Mouse (Mus musculus): ENCODE measurements around the gene Glul. TPM values are rescaled to one million over a fixed set of nuclear protein-coding genes. Genes with fewer than 3 reads are reported as not detected.

The Glul gene
- polyA plus RNA-seq, 1 experiment: 2,775 TPM

DNA sequence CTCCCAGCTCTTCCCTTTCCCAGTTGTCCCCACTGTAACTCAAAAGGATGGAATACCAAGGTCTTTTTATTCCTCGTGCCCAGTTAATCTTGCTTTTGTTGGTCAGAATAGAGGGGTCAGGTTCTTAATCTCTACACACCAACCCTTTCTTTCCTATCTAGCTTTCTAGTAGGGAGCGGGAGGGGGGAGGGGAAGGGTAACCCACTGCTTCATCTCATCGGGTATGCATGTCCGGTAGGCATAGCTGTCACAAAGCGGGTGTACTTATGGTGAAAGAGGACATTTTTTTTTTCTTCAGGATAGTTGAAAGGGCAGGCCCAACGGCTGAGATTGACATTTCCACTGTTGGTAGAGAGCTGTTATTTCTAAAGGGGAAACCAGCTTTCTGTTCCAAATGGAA, 8.5 kb downstream of the Glul start:
- no peak overlapping the region for H3K4me3 ChIP-seq (ENCODE audit: insufficient read depth, low read length)
- H3K27ac ChIP-seq (ENCODE audit: insufficient read depth, low read length): no peak overlapping the region
- H3K4me1 ChIP-seq (ENCODE audit: control insufficient read depth, insufficient read depth, low read length): no peaks in the 10 kb centered on the region; the same call in 1 of the 2 replicates
- TF ChIP-seq POLR2A (IDR thresholded peaks at IDR 0.05; ENCODE audit: extremely low read depth, insufficient read depth, low read length) (no peak), CTCF (IDR thresholded peaks at IDR 0.05; ENCODE audit: extremely low read depth, insufficient read depth, low read length) (no peak)

DNA sequence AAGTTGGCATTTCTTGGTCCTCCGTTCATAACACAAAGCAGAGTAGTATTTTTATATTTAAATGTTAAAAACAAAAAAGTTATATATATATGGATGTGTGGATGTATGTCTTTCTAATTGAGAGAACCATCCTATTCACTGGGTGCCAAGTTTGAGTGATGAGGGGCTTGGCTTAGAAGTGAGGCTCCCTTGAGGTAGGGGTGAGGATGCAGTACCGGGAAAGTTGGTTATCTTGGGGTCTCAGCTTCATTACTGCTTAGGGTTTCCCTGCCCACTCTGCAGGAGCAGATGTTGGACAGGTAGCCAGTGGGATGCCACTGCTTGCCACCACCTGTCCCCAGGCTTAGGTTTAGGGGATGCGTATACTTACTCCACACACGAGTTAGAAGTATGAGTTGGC, 9.0 kb downstream of the Glul start:
- TF ChIP-seq CTCF (IDR thresholded peaks at IDR 0.05; ENCODE audit: extremely low read depth, insufficient read depth, low read length) (no peak), POLR2A (IDR thresholded peaks at IDR 0.05; ENCODE audit: extremely low read depth, insufficient read depth, low read length) (no peak)
- Histone ChIP-seq H3K27ac (ENCODE audit: insufficient read depth, low read length) (no peak overlapping the region), H3K4me3 (ENCODE audit: insufficient read depth, low read length) (no peak overlapping the region), H3K4me1 (ENCODE audit: control insufficient read depth, insufficient read depth, low read length) (no peaks in the 10 kb centered on the region; the same call in 1 of the 2 replicates)

DNA sequence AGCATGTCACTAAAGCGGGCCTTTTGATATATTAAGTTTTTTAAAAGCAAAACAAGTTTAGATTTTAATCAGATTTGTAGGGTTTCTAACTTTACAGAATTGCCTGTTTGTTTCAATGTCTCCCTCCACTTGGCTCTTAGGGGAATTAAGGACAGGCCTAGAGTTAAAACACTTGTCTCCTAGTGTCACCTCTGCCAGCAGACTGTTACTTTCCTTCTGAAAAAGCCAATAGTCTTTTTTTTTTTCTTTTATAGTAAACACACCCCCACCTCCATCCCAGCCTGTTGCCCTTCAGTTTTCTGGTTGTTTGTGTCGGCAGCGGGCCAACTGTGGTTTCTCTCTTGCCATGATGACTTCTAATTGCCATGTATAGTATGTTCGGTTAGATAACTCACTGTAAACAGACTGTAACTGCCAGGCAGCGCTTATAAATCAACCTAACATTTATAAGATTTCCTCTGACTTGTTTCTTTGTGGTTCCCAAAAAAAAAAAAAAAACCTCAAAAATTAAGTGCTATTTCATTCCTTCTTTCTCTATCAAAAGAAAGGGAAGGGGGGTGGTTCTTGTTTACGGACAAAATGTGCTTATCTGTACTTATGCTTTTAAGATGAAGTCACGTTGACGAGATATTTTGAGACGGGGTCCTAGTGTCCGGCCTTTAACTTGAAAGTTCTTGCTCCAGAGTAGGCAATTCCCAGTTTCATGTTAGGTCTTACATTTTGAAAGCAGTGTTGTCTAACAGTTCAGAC, 9.6 kb downstream of the Glul start:
- Histone ChIP-seq H3K4me3 (ENCODE audit: insufficient read depth, low read length) (no peak overlapping the region), H3K4me1 (ENCODE audit: control insufficient read depth, insufficient read depth, low read length) (no peaks in the 10 kb centered on the region; the same call in 1 of the 2 replicates), H3K27ac (ENCODE audit: insufficient read depth, low read length) (no peak overlapping the region)
- no peak for TF ChIP-seq POLR2A (IDR thresholded peaks at IDR 0.05; ENCODE audit: extremely low read depth, insufficient read depth, low read length)
- no peak for TF ChIP-seq CTCF (IDR thresholded peaks at IDR 0.05; ENCODE audit: extremely low read depth, insufficient read depth, low read length)

DNA sequence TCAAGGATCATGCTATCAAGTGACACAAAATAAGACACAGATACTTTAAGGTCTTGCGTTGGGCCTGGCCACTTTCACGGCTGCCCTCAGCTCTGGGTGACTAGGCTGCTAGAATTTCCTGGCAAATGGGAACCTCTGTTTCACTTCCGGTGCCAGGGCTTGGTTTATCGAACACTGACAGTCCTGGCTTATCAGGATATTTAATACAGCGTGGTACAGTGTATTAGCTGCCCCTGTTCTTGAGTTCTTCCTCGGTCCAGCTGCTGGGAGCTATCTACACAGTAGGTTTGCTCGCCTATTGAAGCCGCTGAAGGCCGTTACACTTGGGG, 10.2 kb downstream of the Glul start:
- Histone ChIP-seq H3K27ac (ENCODE audit: insufficient read depth, low read length) (0 out of 2 replicates have a peak overlapping the region, but pooled peaks have one; percentile 17), H3K4me3 (ENCODE audit: insufficient read depth, low read length) (no peak overlapping the region), H3K4me1 (ENCODE audit: control insufficient read depth, insufficient read depth, low read length) (no peaks in the 10 kb centered on the region; the same call in 1 of the 2 replicates)
- TF ChIP-seq CTCF (IDR thresholded peaks at IDR 0.05; ENCODE audit: extremely low read depth, insufficient read depth, low read length) (no peak), POLR2A (IDR thresholded peaks at IDR 0.05; ENCODE audit: extremely low read depth, insufficient read depth, low read length) (0 out of 2 replicates have a peak, but pooled peaks have one; percentile 19)

DNA sequence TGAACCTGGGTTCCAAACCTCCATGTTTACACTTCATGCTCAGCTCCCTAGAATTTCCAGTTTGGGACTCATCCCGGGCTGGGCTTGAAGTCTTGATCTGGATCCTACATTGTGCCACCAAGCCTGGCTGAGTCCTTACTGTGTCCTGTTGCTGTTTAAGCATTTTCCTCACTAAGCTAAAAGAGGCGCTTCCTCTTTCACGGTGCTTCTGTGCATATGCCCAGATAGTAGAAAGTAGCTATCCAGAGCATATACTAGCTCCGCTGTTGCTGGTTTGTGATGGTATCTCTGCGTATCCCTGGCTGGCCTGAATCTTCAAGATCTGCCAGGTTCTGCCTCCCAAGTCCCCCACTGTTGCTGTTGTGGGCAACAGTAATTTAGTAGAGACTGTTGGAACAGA, 10.7 kb downstream of the Glul start:
- TF ChIP-seq POLR2A (IDR thresholded peaks at IDR 0.05; ENCODE audit: extremely low read depth, insufficient read depth, low read length) (no peak; the same call in 1 of the 2 replicates), CTCF (IDR thresholded peaks at IDR 0.05; ENCODE audit: extremely low read depth, insufficient read depth, low read length) (no peak)
- Histone ChIP-seq H3K4me3 (ENCODE audit: insufficient read depth, low read length) (no peak overlapping the region), H3K27ac (ENCODE audit: insufficient read depth, low read length) (peak overlapping the region; percentile 10; the same call in 1 of the 2 replicates), H3K4me1 (ENCODE audit: control insufficient read depth, insufficient read depth, low read length) (no peaks in the 10 kb centered on the region; the same call in 1 of the 2 replicates)

DNA sequence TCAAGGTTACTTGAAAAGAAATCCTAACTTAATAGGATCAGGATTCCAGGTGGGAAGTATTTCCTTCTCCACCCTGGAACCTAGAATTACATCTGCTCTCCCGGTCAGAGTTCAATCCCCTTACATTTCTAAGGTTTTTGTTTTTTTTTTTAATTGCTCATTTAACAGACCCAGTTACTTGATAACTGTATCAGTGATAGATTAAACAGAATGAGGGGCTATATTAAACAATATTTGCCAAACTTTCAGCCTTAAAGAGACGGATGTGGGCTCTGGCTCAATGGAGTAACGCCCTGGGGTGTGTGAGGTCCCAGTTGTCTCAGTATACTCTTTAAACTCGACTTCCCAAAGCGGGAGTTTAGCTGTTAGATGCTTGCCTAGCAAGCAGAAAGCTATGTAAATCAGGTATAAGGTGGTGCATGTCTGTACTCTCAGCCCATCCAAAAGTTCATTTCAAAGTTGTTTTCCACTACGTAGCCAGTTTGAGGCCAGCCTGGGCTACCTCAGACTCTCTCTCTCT, 11.6 kb downstream of the Glul start:
- Histone ChIP-seq H3K4me3 (ENCODE audit: insufficient read depth, low read length) (no peak overlapping the region), H3K27ac (ENCODE audit: insufficient read depth, low read length) (no peak overlapping the region), H3K4me1 (ENCODE audit: control insufficient read depth, insufficient read depth, low read length) (no peaks in the 10 kb centered on the region; the same call in 1 of the 2 replicates)
- TF ChIP-seq CTCF (IDR thresholded peaks at IDR 0.05; ENCODE audit: extremely low read depth, insufficient read depth, low read length) (no peak), POLR2A (IDR thresholded peaks at IDR 0.05; ENCODE audit: extremely low read depth, insufficient read depth, low read length) (no peak)

DNA sequence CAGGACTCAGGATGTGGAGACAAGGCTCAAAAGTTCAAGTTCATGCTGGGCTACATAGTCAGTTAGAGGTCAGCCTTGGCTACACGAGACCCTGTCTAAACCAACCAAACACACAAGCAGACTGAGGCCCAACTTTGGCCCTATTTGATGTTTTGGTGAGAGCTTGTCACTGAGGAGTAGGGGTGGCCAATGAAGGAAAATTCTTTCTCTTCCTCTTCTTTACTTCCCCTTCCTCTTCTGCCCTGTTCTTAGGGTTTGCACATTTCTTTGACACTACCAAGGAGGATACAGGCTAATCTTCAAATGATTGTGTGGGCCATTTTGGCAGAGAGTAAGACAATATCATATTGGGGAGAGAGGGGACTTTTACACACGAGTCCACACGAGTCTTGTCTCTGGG, 14.1 kb downstream of the Glul start:
- Histone ChIP-seq H3K4me3 (ENCODE audit: insufficient read depth, low read length) (no peak overlapping the region), H3K27ac (ENCODE audit: insufficient read depth, low read length) (no peak overlapping the region), H3K4me1 (ENCODE audit: control insufficient read depth, insufficient read depth, low read length) (no peaks in the 10 kb centered on the region; the same call in none of the 2 replicates)
- no peak for TF ChIP-seq CTCF (IDR thresholded peaks at IDR 0.05; ENCODE audit: extremely low read depth, insufficient read depth, low read length)
- no peak for TF ChIP-seq POLR2A (IDR thresholded peaks at IDR 0.05; ENCODE audit: extremely low read depth, insufficient read depth, low read length)

DNA sequence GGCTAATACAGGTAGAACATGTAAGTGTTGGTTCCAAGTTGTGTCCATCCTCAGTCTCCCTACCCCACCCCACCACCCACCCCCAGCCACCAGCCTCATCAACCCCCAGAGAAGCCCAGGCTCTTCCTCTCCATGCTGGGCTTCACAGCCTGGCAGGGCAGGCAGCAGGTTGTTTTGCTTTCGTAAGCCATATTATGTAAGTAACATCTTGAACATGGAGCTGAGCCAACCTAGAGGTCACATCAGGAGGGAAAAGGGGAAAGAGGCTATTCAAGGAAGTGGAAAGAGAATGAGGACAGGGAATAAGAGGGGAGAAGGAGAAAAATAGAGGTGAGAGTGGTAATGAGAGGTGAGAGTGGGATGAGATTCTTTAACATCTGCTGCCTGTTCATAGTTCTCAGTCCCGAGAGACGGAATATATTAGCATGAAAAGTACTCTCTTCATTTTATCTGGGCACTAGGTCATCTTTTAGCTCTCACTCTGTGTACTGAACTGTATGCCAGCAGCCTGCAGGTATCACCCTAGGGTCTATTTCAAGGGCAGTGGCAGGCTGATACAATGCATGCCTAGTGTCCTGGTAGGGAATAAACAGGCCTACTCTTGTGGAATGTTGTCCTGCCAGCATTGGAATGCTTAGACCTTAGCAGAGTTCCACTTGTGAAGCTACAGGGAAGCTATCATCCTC, 18.9 kb downstream of the Glul start:
- no peaks in the 10 kb centered on the region; the same call in none of the 2 replicates for H3K4me1 ChIP-seq (ENCODE audit: control insufficient read depth, insufficient read depth, low read length)
- H3K4me3 ChIP-seq (ENCODE audit: insufficient read depth, low read length): no peak overlapping the region
- no peak overlapping the region for H3K27ac ChIP-seq (ENCODE audit: insufficient read depth, low read length)
- TF ChIP-seq POLR2A (IDR thresholded peaks at IDR 0.05; ENCODE audit: extremely low read depth, insufficient read depth, low read length) (no peak), CTCF (IDR thresholded peaks at IDR 0.05; ENCODE audit: extremely low read depth, insufficient read depth, low read length) (no peak)

- Histone ChIP-seq H3K4me3 (ENCODE audit: insufficient read depth, low read length) (no peak overlapping the region), H3K27ac (ENCODE audit: insufficient read depth, low read length) (no peak overlapping the region), H3K4me1 (ENCODE audit: control insufficient read depth, insufficient read depth, low read length) (no peaks in the 10 kb centered on the region; the same call in none of the 2 replicates)
- TF ChIP-seq CTCF (IDR thresholded peaks at IDR 0.05; ENCODE audit: extremely low read depth, insufficient read depth, low read length) (no peak), POLR2A (IDR thresholded peaks at IDR 0.05; ENCODE audit: extremely low read depth, insufficient read depth, low read length) (no peak)
Observed at GRCm38 (mm10) chr1:153921642-153922041, 21.9 kb downstream of the Glul start.
